Mouse (Mus musculus) C2C12 (cell line): Measurements from ENCODE around the gene Sgca. TPM values are rescaled to one million over a fixed set of nuclear protein-coding genes. Genes with fewer than 3 reads are reported as not detected.
A peak's percentile ranks its signal among the peaks of the same experiment; 100 is the strongest.

Experiments
- H3K27me3 ChIP-seq: one replicate; pipeline ENCODE4 v1.6.1; 2011; ENCODE audit not compliant: control insufficient read depth, insufficient read depth, insufficient read length
- H3K36me3 ChIP-seq: one replicate; pipeline ENCODE4 v1.6.1; 2011; ENCODE audit not compliant: control insufficient read depth, insufficient read depth
- H3K4me3 ChIP-seq: one replicate; pipeline ENCODE4 v1.5.1; 2011; ENCODE audit warnings: mild to moderate bottlenecking, control low read depth; ENCODE audit not compliant: poor library complexity, insufficient read depth, severe bottlenecking
- H3K79me2 ChIP-seq: one replicate; pipeline ENCODE4 v1.6.1; 2011; ENCODE audit not compliant: control insufficient read depth, insufficient read depth
- H3K79me3 ChIP-seq: one replicate; pipeline ENCODE4 v1.6.1; 2011; ENCODE audit warnings: low read depth, control low read depth
- H3ac ChIP-seq: one replicate; pipeline ENCODE3; 2011; ENCODE audit warnings: low read depth; ENCODE audit not compliant: control insufficient read depth, insufficient read length
- CEBPB ChIP-seq: IDR thresholded peaks from one replicate; pipeline ENCODE4 v1.6.1; 2011; ENCODE audit warnings: low read depth, mild to moderate bottlenecking, control low read depth, moderate library complexity
- CTCF ChIP-seq: IDR thresholded peaks from one replicate; pipeline ENCODE4 v1.5.1; 2011; ENCODE audit not compliant: control insufficient read depth, insufficient read depth, insufficient read length
- FOSL1 ChIP-seq: IDR thresholded peaks from one replicate; pipeline ENCODE4 v1.8.0; 2011; ENCODE audit warnings: mild to moderate bottlenecking, low read length; ENCODE audit not compliant: poor library complexity, insufficient read depth, severe bottlenecking
- MAX ChIP-seq: IDR thresholded peaks from one replicate; pipeline ENCODE4 v1.6.1; 2011; ENCODE audit warnings: mild to moderate bottlenecking, control low read depth
- MYOD1 ChIP-seq: IDR thresholded peaks from one replicate; pipeline ENCODE4 v1.6.1; 2011; ENCODE audit warnings: low read depth; ENCODE audit not compliant: control insufficient read depth, insufficient read length
- MYOG ChIP-seq: IDR thresholded peaks from one replicate; pipeline ENCODE4 v1.6.1; 2011; ENCODE audit not compliant: control insufficient read depth, insufficient read length; ENCODE audit errors: extremely low read depth
- USF1 ChIP-seq: IDR thresholded peaks from one replicate; pipeline ENCODE4 v1.6.1; 2011; ENCODE audit warnings: low read depth, mild to moderate bottlenecking, control low read depth, moderate library complexity
- polyA plus RNA-seq: library from polyadenylated mRNA; unstranded; fragments of >200 nt; fragmentation: generic; extraction: Trizol; gene quantifications from one replicate; pipeline ENCODE4 v1.2.1, GENCODE M21; 2012; ENCODE audit warnings: missing spikeins

Sgca gene
- polyA plus RNA-seq, 1 experiment: 5.3 TPM

GRCm38 (mm10) chr11:94944295-94944694 lies 31.8 kb downstream of the Sgca start:
- Histone ChIP-seq H3K36me3 (peaks cover 3% of the 10 kb centered on the region), H3K79me2 (no peaks in the 10 kb centered on the region), H3K79me3 (no peaks in the 10 kb centered on the region), H3K4me3 (no peak overlapping the region), H3ac (no peak overlapping the region), H3K27me3 (no peaks in the 10 kb centered on the region)
- TF ChIP-seq CTCF (peak; percentile 9), MYOG (no peak)

DNA sequence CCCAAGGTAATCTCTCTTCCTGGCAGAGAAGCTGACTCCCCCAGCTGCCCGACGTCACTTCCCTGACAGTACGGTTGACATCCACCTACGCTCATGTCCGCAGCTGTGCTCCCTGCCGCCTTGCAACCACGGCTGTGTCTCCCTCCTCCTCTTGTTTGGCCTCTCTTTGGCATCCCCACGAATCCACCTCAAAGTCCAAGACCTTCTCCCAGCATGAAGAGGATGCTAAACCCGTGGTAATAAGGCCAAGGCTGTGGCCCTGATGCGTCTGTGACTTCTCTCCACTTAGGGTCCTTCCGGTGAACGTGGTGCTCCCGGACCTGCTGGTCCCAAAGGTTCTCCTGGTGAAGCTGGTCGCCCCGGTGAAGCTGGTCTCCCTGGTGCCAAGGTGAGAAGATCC lies 33.1 kb downstream of the Sgca start:
- no peak overlapping the region for H3ac ChIP-seq
- no peak for TF ChIP-seq USF1
- no peak for TF ChIP-seq CEBPB
- no peak for TF ChIP-seq CTCF
- TF ChIP-seq FOSL1: no peak
- TF ChIP-seq MYOG: no peak
- TF ChIP-seq MAX: no peak
- TF ChIP-seq MYOD1: no peak
- no peaks in the 10 kb centered on the region for H3K79me2 ChIP-seq
- H3K79me3 ChIP-seq: no peaks in the 10 kb centered on the region
- H3K36me3 ChIP-seq: no peaks in the 10 kb centered on the region
- H3K27me3 ChIP-seq: no peaks in the 10 kb centered on the region
- H3K4me3 ChIP-seq: no peak overlapping the region

DNA sequence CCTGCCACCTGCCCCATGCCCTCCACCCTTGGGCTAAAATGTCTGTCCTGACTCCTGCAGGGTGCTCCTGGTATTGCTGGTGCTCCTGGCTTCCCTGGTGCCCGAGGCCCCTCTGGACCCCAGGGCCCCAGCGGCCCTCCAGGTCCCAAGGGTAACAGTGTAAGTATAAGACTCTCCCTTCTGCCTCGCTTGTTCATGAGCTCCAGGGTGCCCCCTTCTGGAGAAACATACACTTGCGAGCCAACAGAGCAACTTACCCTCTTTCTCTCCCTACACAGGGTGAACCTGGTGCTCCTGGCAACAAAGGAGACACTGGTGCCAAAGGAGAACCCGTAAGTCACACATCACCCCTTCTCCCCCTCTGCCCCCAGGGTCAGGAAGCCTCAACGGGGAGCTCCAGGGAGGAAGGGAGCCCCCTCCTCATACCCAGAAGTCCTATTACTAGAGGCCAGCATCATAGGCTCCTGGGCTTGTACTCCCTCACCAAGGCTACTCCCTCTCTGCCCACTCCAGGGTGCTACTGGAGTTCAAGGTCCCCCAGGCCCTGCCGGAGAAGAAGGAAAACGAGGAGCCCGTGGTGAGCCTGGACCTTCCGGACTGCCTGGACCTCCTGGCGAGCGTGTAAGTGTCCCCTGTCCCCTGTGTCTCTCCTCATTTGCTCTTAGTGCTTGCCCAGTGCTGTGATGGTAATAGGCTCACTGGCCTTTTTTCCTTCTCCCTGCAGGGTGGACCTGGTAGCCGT lies 33.7 kb downstream of the Sgca start:
- no peaks in the 10 kb centered on the region for H3K27me3 ChIP-seq
- H3K79me3 ChIP-seq: no peaks in the 10 kb centered on the region
- no peak for TF ChIP-seq FOSL1
- TF ChIP-seq MYOD1: no peak
- no peak for TF ChIP-seq CTCF
- no peak for TF ChIP-seq MAX
- no peak for TF ChIP-seq CEBPB
- TF ChIP-seq MYOG: no peak
- no peak for TF ChIP-seq USF1
- H3K36me3 ChIP-seq: no peaks in the 10 kb centered on the region
- no peak overlapping the region for H3K4me3 ChIP-seq
- no peaks in the 10 kb centered on the region for H3K79me2 ChIP-seq
- no peak overlapping the region for H3ac ChIP-seq

- TF ChIP-seq CTCF (no peak), MYOD1 (no peak), MAX (no peak), USF1 (no peak), FOSL1 (no peak), MYOG (no peak), CEBPB (no peak)
- H3K79me2 ChIP-seq: no peaks in the 10 kb centered on the region
- no peak overlapping the region for H3K4me3 ChIP-seq
- no peaks in the 10 kb centered on the region for H3K36me3 ChIP-seq
- no peak overlapping the region for H3ac ChIP-seq
- no peaks in the 10 kb centered on the region for H3K27me3 ChIP-seq
- H3K79me3 ChIP-seq: no peaks in the 10 kb centered on the region
These were observed 34.4 kb downstream of the Sgca start for GRCm38 (mm10) chr11:94941776-94942175.

GRCm38 (mm10) chr11:94941121-94941520 lies 35.0 kb downstream of the Sgca start:
- Histone ChIP-seq H3ac (no peak overlapping the region), H3K27me3 (no peaks in the 10 kb centered on the region), H3K79me2 (no peaks in the 10 kb centered on the region), H3K36me3 (no peaks in the 10 kb centered on the region), H3K4me3 (no peak overlapping the region), H3K79me3 (no peaks in the 10 kb centered on the region)
- TF ChIP-seq MYOD1: no peak
- no peak for TF ChIP-seq CTCF
- no peak for TF ChIP-seq FOSL1
- no peak for TF ChIP-seq MYOG
- no peak for TF ChIP-seq USF1

DNA sequence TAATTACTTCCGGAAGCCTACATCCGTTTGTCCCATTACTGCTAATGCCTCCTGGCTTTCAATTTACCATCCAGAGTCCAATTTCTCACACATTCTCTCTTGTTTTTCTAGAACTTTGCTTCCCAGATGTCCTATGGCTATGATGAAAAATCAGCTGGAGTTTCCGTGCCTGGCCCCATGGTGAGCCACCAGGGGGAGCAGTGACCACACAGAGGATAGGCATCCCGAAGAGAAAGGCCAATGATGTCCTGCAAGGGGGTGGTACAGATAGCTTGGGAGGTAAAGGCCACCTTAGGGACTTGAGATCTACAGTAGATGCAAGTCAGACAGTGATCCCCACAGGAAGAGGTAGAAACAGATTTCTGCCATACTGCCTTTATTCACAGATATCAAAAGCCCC lies 36.8 kb downstream of the Sgca start:
- TF ChIP-seq CEBPB (no peak), CTCF (peak; percentile 81)
- H3K79me3 ChIP-seq: no peaks in the 10 kb centered on the region
- no peaks in the 10 kb centered on the region for H3K79me2 ChIP-seq
- H3K36me3 ChIP-seq: no peaks in the 10 kb centered on the region
- no peak overlapping the region for H3ac ChIP-seq
- H3K4me3 ChIP-seq: no peak overlapping the region
- H3K27me3 ChIP-seq: no peaks in the 10 kb centered on the region
